Mouse (Mus musculus): ENCODE measurements around the gene Tnfrsf18. TPM values are rescaled to one million over a fixed set of nuclear protein-coding genes. Genes with fewer than 3 reads are reported as not detected.
A peak's percentile ranks its signal among the peaks of the same experiment; 100 is the strongest.

Gene Tnfrsf18
- total RNA-seq (2015; ENCODE audit: low replicate concordance) (2.9 and 26.7 TPM in 2 replicates), total RNA-seq (2017; ENCODE audit: low replicate concordance) (1.5 and 3.5 TPM in 2 replicates)

GRCm38 (mm10) chr4:156026013-156026412, at the start of gene Tnfrsf18:
TSS of gene Tnfrsf18 (plus strand) at chr4:156026164.
- ATAC-seq (replicated peaks; ENCODE audit: low FRiP score, poor library complexity, severe bottlenecking): no peak

GRCm38 (mm10) chr4:155981436-155982082, 44.4 kb upstream of the Tnfrsf18 start:
- ATAC-seq (replicated peaks; ENCODE audit: low FRiP score, poor library complexity, severe bottlenecking): no peak

- 0 out of 2 replicates have a peak, but pooled peaks have one; percentile 47 for ATAC-seq (replicated peaks; ENCODE audit: low FRiP score, poor library complexity, severe bottlenecking)
Measured at GRCm38 (mm10) chr4:155983788-155984187, 42.2 kb upstream of the Tnfrsf18 start.

GRCm38 (mm10) chr4:155991211-155991907, 34.6 kb upstream of the Tnfrsf18 start:
- no peak for ATAC-seq (replicated peaks; ENCODE audit: low FRiP score, poor library complexity, severe bottlenecking)

GRCm38 (mm10) chr4:155991908-155992230, 34.1 kb upstream of the Tnfrsf18 start:
- ATAC-seq (replicated peaks; ENCODE audit: low FRiP score, poor library complexity, severe bottlenecking): no peak

- peak; percentile 83 for ATAC-seq (replicated peaks; ENCODE audit: low FRiP score, poor library complexity, severe bottlenecking)
Measured at GRCm38 (mm10) chr4:155992241-155992905, 33.6 kb upstream of the Tnfrsf18 start, which contains the start of the genes B3galt6 and Sdf4. TSS of gene B3galt6 (minus strand) at chr4:155992649. TSS of gene Sdf4 (plus strand) at chr4:155992872.

GRCm38 (mm10) chr4:155992906-155993547, 32.9 kb upstream of the Tnfrsf18 start:
- peak; percentile 82 for ATAC-seq (replicated peaks; ENCODE audit: low FRiP score, poor library complexity, severe bottlenecking)

- no peak for ATAC-seq (replicated peaks; ENCODE audit: low FRiP score, poor library complexity, severe bottlenecking)
Measured at GRCm38 (mm10) chr4:155993606-155994005, 32.4 kb upstream of the Tnfrsf18 start.

GRCm38 (mm10) chr4:156004109-156004508, 21.9 kb upstream of the Tnfrsf18 start:
- no peak for ATAC-seq (replicated peaks; ENCODE audit: low FRiP score, poor library complexity, severe bottlenecking)

GRCm38 (mm10) chr4:156008369-156008768, 17.6 kb upstream of the Tnfrsf18 start:
- ATAC-seq (replicated peaks; ENCODE audit: low FRiP score, poor library complexity, severe bottlenecking): no peak

- ATAC-seq (replicated peaks; ENCODE audit: low FRiP score, poor library complexity, severe bottlenecking): no peak
Measured at GRCm38 (mm10) chr4:156013637-156014036, 12.3 kb upstream of the Tnfrsf18 start, which contains the start of gene Tnfrsf4. TSS of gene Tnfrsf4 (plus strand) at chr4:156013843.

- ATAC-seq (replicated peaks; ENCODE audit: low FRiP score, poor library complexity, severe bottlenecking): no peak
Measured at GRCm38 (mm10) chr4:156014436-156014835, 11.5 kb upstream of the Tnfrsf18 start.

GRCm38 (mm10) chr4:156019771-156020170, 6.2 kb upstream of the Tnfrsf18 start:
- ATAC-seq (replicated peaks; ENCODE audit: low FRiP score, poor library complexity, severe bottlenecking): no peak

GRCm38 (mm10) chr4:156021381-156021780, 4.6 kb upstream of the Tnfrsf18 start:
- ATAC-seq (replicated peaks; ENCODE audit: low FRiP score, poor library complexity, severe bottlenecking): no peak

GRCm38 (mm10) chr4:156021942-156022419, 4.0 kb upstream of the Tnfrsf18 start:
- ATAC-seq (replicated peaks; ENCODE audit: low FRiP score, poor library complexity, severe bottlenecking): no peak

GRCm38 (mm10) chr4:156023520-156023919, 2.4 kb upstream of the Tnfrsf18 start:
- ATAC-seq (replicated peaks; ENCODE audit: low FRiP score, poor library complexity, severe bottlenecking): no peak

GRCm38 (mm10) chr4:156024184-156024583, 1.8 kb upstream of the Tnfrsf18 start:
- no peak for ATAC-seq (replicated peaks; ENCODE audit: low FRiP score, poor library complexity, severe bottlenecking)

- ATAC-seq (replicated peaks; ENCODE audit: low FRiP score, poor library complexity, severe bottlenecking): no peak
Measured at GRCm38 (mm10) chr4:156028580-156028979, 2.6 kb downstream of the Tnfrsf18 start.

- no peak for ATAC-seq (replicated peaks; ENCODE audit: low FRiP score, poor library complexity, severe bottlenecking)
Measured at GRCm38 (mm10) chr4:156030651-156031118, 4.7 kb downstream of the Tnfrsf18 start.

- no peak for ATAC-seq (replicated peaks; ENCODE audit: low FRiP score, poor library complexity, severe bottlenecking)
Measured at GRCm38 (mm10) chr4:156031255-156031592, 5.3 kb downstream of the Tnfrsf18 start.

Data from erythroid progenitor cell, adult 5-6 weeks (primary cell).